Mouse (Mus musculus) spleen, postnatal 4 days (tissue): ENCODE data around the gene Olfr844.

Experiments
- DNase-seq, 2 experiments: peaks; one replicate each; pipeline ENCODE4 v3.0.0; 2022; ENCODE audit warnings: low spot score in 2 of 2

The Olfr844 gene

DNA sequence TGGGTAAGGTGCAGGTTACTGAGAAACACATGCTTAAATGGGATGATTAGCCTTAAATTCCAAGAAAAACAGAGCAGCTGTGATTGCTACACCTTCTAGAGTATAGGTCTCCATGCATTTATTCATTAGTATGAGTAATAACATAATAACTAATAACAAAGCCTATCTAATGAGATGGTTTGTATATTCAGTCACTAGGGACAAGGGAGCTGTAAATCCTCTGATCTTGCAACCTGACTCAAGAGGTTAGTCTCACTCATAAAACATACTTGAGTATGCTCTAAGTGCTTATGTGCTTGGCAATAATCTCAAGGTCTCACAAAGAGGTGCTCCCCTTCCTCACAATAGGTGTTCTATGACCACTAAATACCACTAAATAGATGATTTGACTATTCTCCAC, at the start of gene Olfr844:
Olfr844 (plus strand) TSS at position 301 of the 400 bp plus-strand sequence.
- DNase-seq, result no peak

DNA sequence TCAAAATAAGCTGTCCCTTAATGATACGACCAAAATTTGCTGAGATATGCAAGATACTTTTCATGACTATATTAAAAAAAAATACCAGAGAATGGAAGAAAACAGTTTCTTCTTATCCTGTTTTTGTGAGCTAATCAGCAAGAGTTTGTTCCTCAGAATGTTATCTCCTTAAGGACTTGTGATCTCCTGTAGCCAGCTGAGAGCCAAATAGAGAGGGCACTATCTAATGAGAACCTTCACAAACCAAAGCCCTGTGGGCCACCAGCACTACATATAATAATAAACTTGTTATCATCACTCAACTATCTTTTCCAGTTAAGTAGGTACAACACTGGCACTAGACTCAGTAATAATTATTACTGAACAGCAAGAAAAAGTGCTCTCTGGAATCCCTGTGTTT, 20.0 kb downstream of the Olfr844 start, which contains the start of gene Olfr845:
Olfr845 (plus strand) TSS at position 301 of the 400 bp plus-strand sequence.
- DNase-seq, result no peak

GRCm38 (mm10) chr9:19363905-19364304, 47.8 kb downstream of the Olfr844 start, which contains the start of gene Olfr846:
Gene Olfr846, minus strand, starts transcription at chr9:19364005.
- DNase-seq, result no peak
